Mouse (Mus musculus): ENCODE data around the gene Col16a1.

DNA sequence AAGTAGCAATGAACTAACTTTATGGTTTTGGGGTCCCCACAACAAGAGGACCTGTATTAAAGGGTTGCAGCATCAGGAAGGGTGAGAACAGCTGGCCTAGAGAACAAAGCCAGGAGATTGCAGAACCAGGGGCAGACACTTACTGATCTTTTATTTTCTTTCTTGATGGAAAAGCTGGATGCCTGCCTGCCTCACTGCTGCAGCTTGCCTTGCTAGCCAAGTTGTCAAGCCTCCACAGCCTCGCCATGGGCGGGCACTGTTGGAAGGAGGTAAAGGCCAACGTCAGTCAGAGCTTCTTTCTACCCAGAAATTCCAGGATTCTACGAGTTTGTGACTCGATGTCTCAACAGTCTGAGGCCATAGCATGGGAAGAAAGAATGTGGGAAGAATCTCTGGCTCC is 8.3 kb upstream of the Col16a1 start:
- TF ChIP-seq CTCF (IDR thresholded peaks at IDR 0.05; ENCODE audit: extremely low read depth, insufficient read length, insufficient replicate concordance, low read depth, low read length): no peak
- TF ChIP-seq POLR2A (IDR thresholded peaks at IDR 0.05; ENCODE audit: low read depth, low read length): no peak
